Mouse (Mus musculus) spleen, adult 2 months (tissue): ENCODE data around the gene Tnfrsf13b.

ENCODE experiments used
- CTCF ChIP-seq: fragments of 200-500 bp; IDR thresholded peaks from 2 replicates; pipeline ENCODE4 v1.5.1; 2011; ENCODE audit warnings: mild to moderate bottlenecking, inconsistent platforms; ENCODE audit not compliant: insufficient read depth, insufficient read length, insufficient replicate concordance; ENCODE audit errors: extremely low read depth
- POLR2A ChIP-seq: fragments of 200-500 bp; IDR thresholded peaks from 2 replicates; pipeline ENCODE4 v1.6.1; 2011; ENCODE audit warnings: low read depth, low read length, inconsistent platforms

DNA sequence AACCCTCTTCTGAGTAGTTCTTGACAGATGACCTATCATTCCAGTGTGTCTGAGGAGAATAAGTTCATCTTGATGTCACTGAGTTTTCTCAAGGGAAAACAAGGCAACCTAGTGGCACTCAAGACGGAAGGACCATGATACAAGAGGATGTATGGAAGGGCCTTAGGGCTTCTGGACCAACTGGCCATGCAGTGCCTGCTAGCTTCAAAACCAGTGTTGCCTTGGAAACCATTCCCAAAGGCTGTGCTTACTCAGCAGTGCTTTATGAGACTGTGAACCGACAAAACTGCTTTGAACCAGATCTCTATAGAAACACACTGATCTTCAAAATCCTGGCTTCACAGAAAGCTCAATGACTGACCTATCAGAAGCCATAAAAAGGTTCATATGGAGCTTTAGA is 64.2 kb downstream of the Tnfrsf13b start:
- TF ChIP-seq CTCF (no peak), POLR2A (no peak)
